Mouse (Mus musculus): ENCODE results near the gene Olfr15.
"Not testable (repeated sequence)": the region's sequence is repeated elsewhere in the genome, so short reads cannot be mapped to it uniquely, and the experiment has no call there.

DNA sequence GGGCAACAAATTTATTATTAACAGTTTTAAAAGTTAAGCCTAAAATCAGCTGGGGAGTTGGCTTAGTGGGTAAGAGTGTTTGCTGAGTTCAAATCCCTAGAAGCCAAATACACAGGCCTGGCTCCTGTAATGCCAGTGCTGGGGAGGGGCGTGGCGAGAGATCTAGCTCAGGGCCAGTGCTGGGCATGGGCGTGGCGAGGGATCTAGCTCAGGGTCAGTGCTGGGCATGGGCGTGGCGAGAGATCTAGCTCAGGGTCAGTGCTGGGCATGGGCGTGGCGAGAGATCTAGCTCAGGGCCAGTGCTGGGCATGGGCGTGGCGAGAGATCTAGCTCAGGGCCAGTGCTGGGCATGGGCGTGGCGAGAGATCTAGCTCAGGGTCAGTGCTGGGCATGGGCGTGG, 20.6 kb downstream of the Olfr15 start:
- TF ChIP-seq POLR2A (IDR thresholded peaks at IDR 0.05; ENCODE audit: borderline replicate concordance, low read depth, low read length); CTCF (IDR thresholded peaks at IDR 0.05; ENCODE audit: low read depth, low read length): not testable (repeated sequence)

Data from bone marrow macrophage, adult 2 months (primary cell).